Mouse (Mus musculus) stomach, embryonic 16.5 days (tissue): ENCODE measurements at regions not wholly inside any gene's neighbourhood (a gene's known extent, or its start where the extent isn't known, plus 50 kb on each side); places are given as distances from the start of the nearest gene placed in this dataset.

Experiments
- ATAC-seq: fragments of 200-750 bp; cut with Nextera tagmentation; 2 replicates; pipeline ENCODE4 v1.8.0; 2017; ENCODE audit warnings: moderate number of reproducible peaks, moderate TSS enrichment; ENCODE audit not compliant: insufficient read depth, low FRiP score
- H3K27ac ChIP-seq: fragments of 300-500 bp; sonication (generic); 2 replicates; pipeline ENCODE4 v1.5.1; 2014; ENCODE audit warnings: low read length
- H3K27me3 ChIP-seq: fragments of 300-500 bp; sonication (generic); 2 replicates; pipeline ENCODE4 v1.6.1; 2014; ENCODE audit warnings: low read length, control low read depth, mixed read lengths; ENCODE audit not compliant: control insufficient read depth, insufficient read depth
- H3K36me3 ChIP-seq: fragments of 300-500 bp; sonication (generic); 2 replicates; pipeline ENCODE4 v1.6.1; 2014; ENCODE audit warnings: low read length; ENCODE audit not compliant: control insufficient read depth, insufficient read depth
- H3K4me1 ChIP-seq: fragments of 300-500 bp; sonication (generic); 2 replicates; pipeline ENCODE4 v1.6.1; 2014; ENCODE audit warnings: low read length, control low read depth, mixed read lengths; ENCODE audit not compliant: control insufficient read depth, insufficient read depth
- H3K4me2 ChIP-seq: fragments of 300-500 bp; sonication (generic); 2 replicates; pipeline ENCODE4 v1.6.1; 2014; ENCODE audit warnings: low read depth, low read length, mixed read lengths
- H3K4me3 ChIP-seq: fragments of 300-500 bp; sonication (generic); replicated peaks from 2 replicates; pipeline ENCODE4 v1.5.1; 2014; ENCODE audit warnings: mild to moderate bottlenecking, low read length
- H3K9ac ChIP-seq: fragments of 300-500 bp; sonication (generic); 2 replicates; pipeline ENCODE4 v1.6.1; 2014; ENCODE audit warnings: low read length
- H3K9me3 ChIP-seq: fragments of 300-500 bp; sonication (generic); replicated peaks from 2 replicates; pipeline ENCODE4 v1.6.1; 2016; ENCODE audit warnings: low read length, control low read depth; ENCODE audit not compliant: control insufficient read depth
- WGBS: fragments of 180-500 bp; shearing (Covaris S2); extraction: QIAGEN DNeasy Blood & Tissue Kit; methylation state at CpG from one replicate; pipeline ENCODE4 v1.1.7; 2014; 5-methylcytosine and 5-hydroxymethylcytosine counted together

DNA sequence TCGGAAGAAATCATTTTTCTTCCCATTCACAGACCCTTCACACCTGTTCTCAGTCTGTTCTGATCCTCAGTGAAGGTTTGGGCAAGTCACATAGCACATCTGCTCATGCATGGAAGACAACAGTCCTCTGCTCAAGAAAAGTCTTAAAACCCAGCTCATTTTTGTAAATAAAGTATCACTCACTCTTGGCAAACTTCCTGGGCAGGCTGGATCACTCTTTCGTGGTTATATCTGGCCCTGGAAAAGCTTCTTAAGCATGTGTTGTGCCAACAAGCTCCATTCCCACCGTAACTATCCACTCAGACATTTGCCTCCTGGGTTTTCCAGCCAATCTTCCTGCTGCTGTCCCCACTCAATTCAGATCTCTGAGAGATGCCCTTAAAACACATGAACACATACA is 103.2 kb upstream of the Cep85l start:
- WGBS = 35% methylated on average over 3 of the region's 3 CpGs
- Histone ChIP-seq H3K36me3 (no peaks in the 10 kb centered on the region), H3K4me3 (no peak overlapping the region), H3K27me3 (no peaks in the 10 kb centered on the region), H3K9me3 (no peaks in the 10 kb centered on the region), H3K9ac (no peak overlapping the region), H3K27ac (peak overlapping the region; percentile 1; the same call in 1 of the 2 replicates), H3K4me2 (no peak overlapping the region), H3K4me1 (0 out of 2 replicates have a peak, but pooled peaks cover 3% of the 10 kb centered on the region)
- no peak for ATAC-seq

- H3K9ac ChIP-seq = no peak overlapping the region
- H3K27me3 ChIP-seq = no peaks in the 10 kb centered on the region
- no peak overlapping the region for H3K27ac ChIP-seq
- WGBS = 90% methylated on average over 3 of the region's 3 CpGs
- no peak overlapping the region for H3K4me2 ChIP-seq
- no peaks in the 10 kb centered on the region for H3K36me3 ChIP-seq
- ATAC-seq = no peak
- H3K4me1 ChIP-seq = peaks cover 8% of the 10 kb centered on the region
- peaks cover 11% of the 10 kb centered on the region for H3K9me3 ChIP-seq
- H3K4me3 ChIP-seq = no peak overlapping the region
These were observed 90.5 kb upstream of the Cep85l start for GRCm38 (mm10) chr10:53470200-53470599.

DNA sequence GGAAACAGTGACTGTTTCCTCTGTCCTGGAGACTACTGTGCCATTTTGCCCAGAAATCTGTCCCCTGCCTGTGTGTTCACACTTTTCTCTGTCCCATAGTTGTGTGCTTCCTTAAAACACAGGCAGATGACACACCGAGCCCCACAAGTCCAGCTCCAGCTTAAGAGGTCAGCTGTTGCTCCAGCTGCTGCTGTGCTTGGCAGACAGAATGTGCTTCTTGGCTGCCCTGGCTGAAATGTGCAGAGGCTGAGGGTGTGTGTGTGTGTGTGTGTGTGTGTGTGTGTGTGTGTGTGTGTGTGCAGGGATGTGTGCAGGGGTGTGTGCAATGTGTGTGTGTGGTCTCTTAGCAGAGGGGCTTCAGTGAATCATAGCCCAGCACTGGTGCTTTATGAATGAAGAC is 89.9 kb upstream of the Cep85l start:
- H3K36me3 ChIP-seq = no peaks in the 10 kb centered on the region
- WGBS = 41% methylated on average over 1 of the region's 1 CpGs
- H3K4me2 ChIP-seq = no peak overlapping the region
- no peaks in the 10 kb centered on the region for H3K27me3 ChIP-seq
- peaks cover 11% of the 10 kb centered on the region for H3K9me3 ChIP-seq
- ATAC-seq = 0 out of 2 replicates have a peak, but pooled peaks have one; percentile 23
- peaks cover 10% of the 10 kb centered on the region for H3K4me1 ChIP-seq
- H3K9ac ChIP-seq = no peak overlapping the region
- 0 out of 2 replicates have a peak overlapping the region, but pooled peaks have one; percentile 24 for H3K27ac ChIP-seq
- H3K4me3 ChIP-seq = no peak overlapping the region

- no peak for ATAC-seq
- no peak overlapping the region for H3K4me2 ChIP-seq
- no peaks in the 10 kb centered on the region for H3K27me3 ChIP-seq
- H3K9ac ChIP-seq = no peak overlapping the region
- H3K4me1 ChIP-seq = peaks cover 11% of the 10 kb centered on the region
- H3K4me3 ChIP-seq = no peak overlapping the region
- peaks cover 11% of the 10 kb centered on the region for H3K9me3 ChIP-seq
- no peak overlapping the region for H3K27ac ChIP-seq
- H3K36me3 ChIP-seq = no peaks in the 10 kb centered on the region
- WGBS = 90% methylated on average over 3 of the region's 3 CpGs
These were observed 88.5 kb upstream of the Cep85l start for GRCm38 (mm10) chr10:53468293-53468545.

DNA sequence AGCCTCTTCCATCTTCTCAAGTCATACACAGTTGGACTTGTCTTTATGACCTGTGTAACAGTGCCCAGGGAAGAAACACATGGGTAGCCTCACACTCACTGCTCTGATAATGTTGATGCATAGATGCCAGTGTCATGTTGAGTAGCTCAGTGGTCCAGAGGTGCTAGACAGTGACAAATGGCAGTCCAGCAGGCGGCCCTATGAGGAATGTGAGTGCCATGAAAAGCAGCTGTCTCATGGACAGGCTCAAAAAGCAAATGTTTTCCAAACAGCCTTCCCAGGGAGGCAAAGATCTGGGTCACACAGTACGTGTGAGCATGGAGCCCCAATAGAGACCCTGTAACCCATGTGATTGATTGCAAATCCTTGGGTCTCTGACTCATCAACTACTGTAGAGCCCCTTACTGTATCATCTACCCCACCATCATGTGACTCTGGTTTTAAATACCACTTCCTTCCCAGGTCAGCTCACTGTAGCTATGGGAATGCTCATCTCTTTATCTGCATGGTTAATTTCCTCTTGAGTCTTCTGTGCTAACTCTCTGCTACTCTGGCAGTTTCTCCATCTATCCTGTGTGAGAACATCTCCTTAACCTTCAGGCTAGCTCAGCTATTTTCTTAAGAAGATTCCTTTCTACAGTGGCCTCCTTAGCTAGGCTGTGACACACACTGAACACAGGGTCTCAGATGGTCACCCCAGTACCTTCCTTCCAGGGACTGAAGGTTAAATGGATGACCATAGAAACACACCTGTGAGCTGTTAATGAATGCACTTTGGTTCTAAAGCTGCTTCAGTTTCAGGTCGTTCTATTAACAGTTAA is 87.9 kb upstream of the Cep85l start:
- H3K4me3 ChIP-seq = no peak overlapping the region
- WGBS = 74% methylated on average over 3 of the region's 3 CpGs
- H3K27me3 ChIP-seq = no peaks in the 10 kb centered on the region
- H3K36me3 ChIP-seq = no peaks in the 10 kb centered on the region
- H3K9me3 ChIP-seq = peaks cover 11% of the 10 kb centered on the region
- no peak overlapping the region for H3K27ac ChIP-seq
- no peak overlapping the region for H3K9ac ChIP-seq
- no peak for ATAC-seq
- no peak overlapping the region for H3K4me2 ChIP-seq
- H3K4me1 ChIP-seq = peaks cover 11% of the 10 kb centered on the region

DNA sequence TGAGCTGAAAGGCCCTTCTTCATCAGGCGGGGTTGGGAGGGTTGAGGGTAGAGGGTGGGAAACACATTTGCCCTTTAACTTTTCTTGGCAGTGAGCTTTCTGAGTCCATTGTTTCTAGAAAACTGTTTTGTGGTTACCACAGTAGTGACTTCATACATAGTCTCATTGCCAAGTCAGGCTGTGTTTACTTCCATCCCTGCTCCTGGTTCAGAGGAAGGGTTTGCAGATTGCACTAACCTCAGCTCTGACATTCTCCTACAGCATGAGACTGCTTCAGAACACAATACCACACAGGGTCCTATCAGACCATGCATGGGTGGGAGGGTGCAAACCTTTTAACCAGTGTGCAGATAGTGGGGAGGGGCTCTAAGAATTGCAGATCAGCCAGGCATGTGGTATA is 87.1 kb upstream of the Cep85l start:
- Histone ChIP-seq H3K27me3 (no peaks in the 10 kb centered on the region), H3K4me1 (peaks cover 11% of the 10 kb centered on the region), H3K27ac (peak overlapping the region; percentile 21), H3K4me2 (no peak overlapping the region), H3K4me3 (no peak overlapping the region), H3K36me3 (no peaks in the 10 kb centered on the region), H3K9me3 (peaks cover 7% of the 10 kb centered on the region), H3K9ac (no peak overlapping the region)
- peak; percentile 76; the same call in 1 of the 2 replicates for ATAC-seq
- 53% methylated on average over 1 of the region's 1 CpGs for WGBS

- WGBS = 36% methylated on average over 6 of the region's 6 CpGs
- H3K36me3 ChIP-seq = no peaks in the 10 kb centered on the region
- peak overlapping the region; percentile 21 for H3K27ac ChIP-seq
- H3K9me3 ChIP-seq = peaks cover 3% of the 10 kb centered on the region
- no peaks in the 10 kb centered on the region for H3K27me3 ChIP-seq
- H3K4me3 ChIP-seq = no peak overlapping the region
- H3K9ac ChIP-seq = no peak overlapping the region
- H3K4me2 ChIP-seq = no peak overlapping the region
- no peak for ATAC-seq
- H3K4me1 ChIP-seq = peaks cover 11% of the 10 kb centered on the region
These were observed 86.5 kb upstream of the Cep85l start for GRCm38 (mm10) chr10:53466261-53466660.

- Histone ChIP-seq H3K27me3 (no peaks in the 10 kb centered on the region), H3K4me2 (no peak overlapping the region), H3K36me3 (no peaks in the 10 kb centered on the region), H3K4me3 (no peak overlapping the region), H3K4me1 (peaks cover 11% of the 10 kb centered on the region), H3K9ac (no peak overlapping the region), H3K27ac (no peak overlapping the region), H3K9me3 (no peaks in the 10 kb centered on the region)
- ATAC-seq = no peak
These were observed 84.8 kb upstream of the Cep85l start for GRCm38 (mm10) chr10:53464581-53464980.

DNA sequence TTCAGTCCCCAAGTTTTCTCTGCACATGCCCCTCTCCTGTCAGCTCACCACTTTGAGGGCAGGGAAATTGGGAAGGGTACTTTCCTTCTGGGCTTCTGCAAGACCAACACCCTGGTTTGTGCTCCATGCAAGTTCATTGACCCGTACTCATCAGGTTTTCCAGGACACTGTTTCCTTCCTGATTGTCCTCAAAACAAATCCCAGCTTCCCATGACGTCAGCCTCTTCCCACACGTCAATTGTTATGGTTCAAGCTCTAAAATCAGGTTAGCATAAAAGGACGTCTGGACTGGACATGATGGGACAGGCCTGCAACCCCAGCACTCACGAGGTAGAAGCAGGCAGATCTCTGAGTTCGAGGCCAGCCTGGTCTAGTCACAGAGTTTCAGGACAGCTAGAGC is 84.3 kb upstream of the Cep85l start:
- Histone ChIP-seq H3K4me3 (no peak overlapping the region), H3K4me2 (no peak overlapping the region), H3K27ac (no peak overlapping the region), H3K27me3 (no peaks in the 10 kb centered on the region), H3K36me3 (no peaks in the 10 kb centered on the region), H3K4me1 (peaks cover 6% of the 10 kb centered on the region), H3K9ac (no peak overlapping the region), H3K9me3 (no peaks in the 10 kb centered on the region)
- no peak for ATAC-seq
- WGBS = 68% methylated on average over 6 of the region's 6 CpGs
